Mouse (Mus musculus): ENCODE measurements around the gene Gm45234. TPM values are rescaled to one million over a fixed set of nuclear protein-coding genes. Genes with fewer than 3 reads are reported as not detected.

The Gm45234 gene
- total and polyA plus RNA-seq, 3 experiments = not detected

- Histone ChIP-seq H3K36me3 (replicated peaks) (no peaks in the 10 kb centered on the region), H3K4me1 (ENCODE audit: insufficient read depth, low read depth, low read length) (peaks cover 32% of the 10 kb centered on the region), H3K4me3 (ENCODE audit: low read depth, low read length) (peak within 1 kb of the TSS; percentile 65; the same call in 1 of the 2 replicates), H3K27me3 (ENCODE audit: insufficient read depth, low read length) (peaks cover 65% of the 10 kb centered on the region), H3K9me3 (replicated peaks) (no peaks in the 10 kb centered on the region)
- DNase-seq (ENCODE audit: low spot score) (no peak), ATAC-seq (ENCODE audit: extremely low read depth, insufficient number of reproducible peaks, low FRiP score, poor library complexity, severe bottlenecking) (peak; percentile 46)
- TF ChIP-seq GATA2 (IDR thresholded peaks at IDR 0.05; ENCODE audit: borderline replicate concordance, low read depth, low read length) (no peak), CTCF (IDR thresholded peaks at IDR 0.05; ENCODE audit: low read depth, low read length) (no peak), GATA1 (IDR thresholded peaks at IDR 0.05; ENCODE audit: borderline replicate concordance, low read length) (no peak), POLR2AphosphoS5 (IDR thresholded peaks at IDR 0.05; ENCODE audit: insufficient replicate concordance, low read depth, low read length) (no peak)
Measured at GRCm38 (mm10) chr6:124769101-124769765, 13.4 kb upstream of the Gm45234 start, which contains the start of gene Eno2. Gene Eno2, minus strand, starts transcription at chr6:124769673.

- Histone ChIP-seq H3K36me3 (replicated peaks) (no peaks in the 10 kb centered on the region), H3K27me3 (ENCODE audit: insufficient read depth, low read length) (peaks cover 68% of the 10 kb centered on the region), H3K4me3 (ENCODE audit: low read depth, low read length) (no peak overlapping the region), H3K9me3 (replicated peaks) (no peaks in the 10 kb centered on the region), H3K4me1 (ENCODE audit: insufficient read depth, low read depth, low read length) (peaks cover 32% of the 10 kb centered on the region)
- TF ChIP-seq GATA2 (IDR thresholded peaks at IDR 0.05; ENCODE audit: borderline replicate concordance, low read depth, low read length) = no peak
- no peak for TF ChIP-seq CTCF (IDR thresholded peaks at IDR 0.05; ENCODE audit: low read depth, low read length)
- TF ChIP-seq GATA1 (IDR thresholded peaks at IDR 0.05; ENCODE audit: borderline replicate concordance, low read length) = no peak
- TF ChIP-seq TAL1 (conservative IDR thresholded peaks at IDR 0.05; ENCODE audit: low read depth, low read length) = no peak
- TF ChIP-seq POLR2AphosphoS5 (IDR thresholded peaks at IDR 0.05; ENCODE audit: insufficient replicate concordance, low read depth, low read length) = no peak
- ATAC-seq (ENCODE audit: extremely low read depth, insufficient number of reproducible peaks, low FRiP score, poor library complexity, severe bottlenecking) (no peak), DNase-seq (ENCODE audit: low spot score) (no peak)
Measured at GRCm38 (mm10) chr6:124768704-124769044, 12.9 kb upstream of the Gm45234 start.

DNA sequence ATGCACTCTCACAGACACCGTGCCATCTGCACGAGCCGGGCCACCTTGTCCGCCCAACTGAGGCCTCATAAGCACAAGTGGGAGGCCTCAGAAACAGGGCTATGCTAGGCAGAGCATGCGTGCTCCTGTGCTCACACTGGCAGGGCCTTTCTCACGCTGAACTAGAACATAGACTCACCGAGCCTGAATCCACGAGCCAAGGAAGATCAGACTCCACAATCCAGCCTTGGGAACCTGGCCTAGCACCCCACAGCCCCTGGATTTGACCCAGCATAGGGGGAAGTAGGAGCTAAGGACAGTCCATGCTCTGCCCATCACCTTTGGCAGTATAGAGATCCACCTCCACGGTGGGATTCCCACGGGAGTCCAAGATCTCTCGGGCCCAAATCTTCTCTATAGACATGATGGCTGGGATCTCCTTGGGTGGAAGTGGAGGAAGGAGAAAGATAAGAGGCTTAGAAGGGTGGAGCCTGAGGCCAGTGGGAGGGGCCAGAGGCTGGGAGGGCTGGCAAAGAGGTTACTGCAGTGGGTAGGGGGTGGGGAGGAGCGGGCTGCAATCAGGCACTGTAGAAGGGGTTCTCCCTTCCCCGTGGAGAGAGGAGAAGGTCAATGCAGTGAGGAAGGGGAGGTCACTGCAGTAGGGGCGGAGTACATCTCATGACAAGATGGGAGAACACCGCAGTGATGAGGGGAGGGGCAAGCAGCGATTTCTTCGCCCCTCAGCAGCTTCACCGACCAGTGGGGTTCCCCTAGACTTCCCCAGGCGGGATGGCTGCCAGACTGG, 12.3 kb upstream of the Gm45234 start:
- Histone ChIP-seq H3K36me3 (replicated peaks) (no peaks in the 10 kb centered on the region), H3K4me3 (ENCODE audit: low read depth, low read length) (no peak overlapping the region), H3K4me1 (ENCODE audit: insufficient read depth, low read depth, low read length) (peaks cover 32% of the 10 kb centered on the region), H3K9me3 (replicated peaks) (no peaks in the 10 kb centered on the region), H3K27me3 (ENCODE audit: insufficient read depth, low read length) (peaks cover 73% of the 10 kb centered on the region)
- no peak for ATAC-seq (ENCODE audit: extremely low read depth, insufficient number of reproducible peaks, low FRiP score, poor library complexity, severe bottlenecking)
- TF ChIP-seq GATA2 (IDR thresholded peaks at IDR 0.05; ENCODE audit: borderline replicate concordance, low read depth, low read length) = no peak
- TF ChIP-seq TAL1 (conservative IDR thresholded peaks at IDR 0.05; ENCODE audit: low read depth, low read length) = no peak
- no peak for TF ChIP-seq CTCF (IDR thresholded peaks at IDR 0.05; ENCODE audit: low read depth, low read length)
- TF ChIP-seq POLR2AphosphoS5 (IDR thresholded peaks at IDR 0.05; ENCODE audit: insufficient replicate concordance, low read depth, low read length) = no peak
- TF ChIP-seq GATA1 (IDR thresholded peaks at IDR 0.05; ENCODE audit: borderline replicate concordance, low read length) = no peak
- DNase-seq (ENCODE audit: low spot score) = no peak

DNA sequence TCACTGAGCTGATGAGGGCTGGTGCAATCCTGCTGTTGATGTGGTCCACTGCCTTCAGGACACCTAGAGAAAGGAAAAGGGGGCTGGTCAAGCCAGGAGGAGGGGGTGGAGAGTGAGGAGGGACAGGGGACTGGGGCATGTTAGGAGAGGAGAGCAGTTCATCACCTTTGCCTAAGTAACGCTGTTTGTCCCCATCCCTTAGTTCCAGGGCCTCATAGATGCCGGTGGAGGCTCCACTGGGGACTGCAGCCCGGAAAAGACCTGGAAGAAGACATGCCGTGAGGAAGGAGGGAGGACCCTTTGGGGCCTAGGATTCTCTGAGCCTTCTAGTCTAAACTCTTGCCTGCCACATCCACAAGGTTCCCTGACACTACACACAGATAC, 11.7 kb upstream of the Gm45234 start:
- Histone ChIP-seq H3K9me3 (replicated peaks) (no peaks in the 10 kb centered on the region), H3K4me1 (ENCODE audit: insufficient read depth, low read depth, low read length) (peaks cover 32% of the 10 kb centered on the region), H3K27me3 (ENCODE audit: insufficient read depth, low read length) (peaks cover 79% of the 10 kb centered on the region), H3K36me3 (replicated peaks) (no peaks in the 10 kb centered on the region), H3K4me3 (ENCODE audit: low read depth, low read length) (no peak overlapping the region)
- no peak for TF ChIP-seq TAL1 (conservative IDR thresholded peaks at IDR 0.05; ENCODE audit: low read depth, low read length)
- TF ChIP-seq GATA2 (IDR thresholded peaks at IDR 0.05; ENCODE audit: borderline replicate concordance, low read depth, low read length) = no peak
- TF ChIP-seq GATA1 (IDR thresholded peaks at IDR 0.05; ENCODE audit: borderline replicate concordance, low read length) = no peak
- no peak for TF ChIP-seq POLR2AphosphoS5 (IDR thresholded peaks at IDR 0.05; ENCODE audit: insufficient replicate concordance, low read depth, low read length)
- TF ChIP-seq CTCF (IDR thresholded peaks at IDR 0.05; ENCODE audit: low read depth, low read length) = no peak
- DNase-seq (ENCODE audit: low spot score) = no peak
- no peak for ATAC-seq (ENCODE audit: extremely low read depth, insufficient number of reproducible peaks, low FRiP score, poor library complexity, severe bottlenecking)

- H3K4me3 ChIP-seq (ENCODE audit: low read depth, low read length) = no peak overlapping the region
- no peaks in the 10 kb centered on the region for H3K36me3 ChIP-seq (replicated peaks)
- peaks cover 32% of the 10 kb centered on the region for H3K4me1 ChIP-seq (ENCODE audit: insufficient read depth, low read depth, low read length)
- H3K9me3 ChIP-seq (replicated peaks) = no peaks in the 10 kb centered on the region
- no peak for TF ChIP-seq GATA2 (IDR thresholded peaks at IDR 0.05; ENCODE audit: borderline replicate concordance, low read depth, low read length)
- TF ChIP-seq CTCF (IDR thresholded peaks at IDR 0.05; ENCODE audit: low read depth, low read length) = no peak
- TF ChIP-seq GATA1 (IDR thresholded peaks at IDR 0.05; ENCODE audit: borderline replicate concordance, low read length) = no peak
- TF ChIP-seq POLR2AphosphoS5 (IDR thresholded peaks at IDR 0.05; ENCODE audit: insufficient replicate concordance, low read depth, low read length) = no peak
- no peak for TF ChIP-seq TAL1 (conservative IDR thresholded peaks at IDR 0.05; ENCODE audit: low read depth, low read length)
- peaks cover 80% of the 10 kb centered on the region for H3K27me3 ChIP-seq (ENCODE audit: insufficient read depth, low read length)
- ATAC-seq (ENCODE audit: extremely low read depth, insufficient number of reproducible peaks, low FRiP score, poor library complexity, severe bottlenecking) = no peak
- no peak for DNase-seq (ENCODE audit: low spot score)
Measured at GRCm38 (mm10) chr6:124765951-124766350, 10.1 kb upstream of the Gm45234 start.

GRCm38 (mm10) chr6:124759259-124759658, 3.4 kb upstream of the Gm45234 start:
- H3K9me3 ChIP-seq (replicated peaks) = no peaks in the 10 kb centered on the region
- peaks cover 69% of the 10 kb centered on the region for H3K27me3 ChIP-seq (ENCODE audit: insufficient read depth, low read length)
- H3K36me3 ChIP-seq (replicated peaks) = no peaks in the 10 kb centered on the region

More at GRCm38 (mm10) chr6:124759259-124759658, 3.4 kb upstream of the Gm45234 start:
- Histone ChIP-seq H3K4me1 (ENCODE audit: insufficient read depth, low read depth, low read length) (peaks cover 38% of the 10 kb centered on the region), H3K4me3 (ENCODE audit: low read depth, low read length) (no peak overlapping the region; the same call in 1 of the 2 replicates)
- TF ChIP-seq GATA1 (IDR thresholded peaks at IDR 0.05; ENCODE audit: borderline replicate concordance, low read length) (no peak), CTCF (IDR thresholded peaks at IDR 0.05; ENCODE audit: low read depth, low read length) (peak; percentile 98)
- peak; percentile 75 for DNase-seq (ENCODE audit: low spot score)
- ATAC-seq (ENCODE audit: extremely low read depth, insufficient number of reproducible peaks, low FRiP score, poor library complexity, severe bottlenecking) = peak; percentile 50; the same call in 1 of the 2 replicates
